Mouse (Mus musculus) embryonic facial prominence, embryonic 13.5 days (tissue): ENCODE results near the gene Fam171b. TPM values are rescaled to one million over a fixed set of nuclear protein-coding genes. Genes with fewer than 3 reads are reported as not detected.
A peak's percentile ranks its signal among the peaks of the same experiment; 100 is the strongest.

ENCODE experiments used
- ATAC-seq: fragments of 200-750 bp; cut with Nextera tagmentation; 2 replicates; pipeline ENCODE4 v1.8.0; 2017; ENCODE audit warnings: low read depth; ENCODE audit not compliant: insufficient number of reproducible peaks, insufficient read depth, low FRiP score, low TSS enrichment
- H3K27ac ChIP-seq: fragments of 300-500 bp; sonication (generic); 2 replicates; pipeline ENCODE4 v1.5.1; 2015; ENCODE audit warnings: moderate library complexity, mild to moderate bottlenecking, inconsistent platforms
- H3K27me3 ChIP-seq: fragments of 300-500 bp; sonication (generic); 2 replicates; pipeline ENCODE4 v1.6.1; 2015; ENCODE audit warnings: mild to moderate bottlenecking, inconsistent platforms
- H3K36me3 ChIP-seq: fragments of 300-500 bp; sonication (generic); 2 replicates; pipeline ENCODE4 v1.6.1; 2015; ENCODE audit warnings: mild to moderate bottlenecking, inconsistent platforms
- H3K4me1 ChIP-seq: fragments of 300-500 bp; sonication (generic); 2 replicates; pipeline ENCODE4 v1.6.1; 2015; ENCODE audit warnings: inconsistent platforms
- H3K4me2 ChIP-seq: fragments of 300-500 bp; sonication (generic); 2 replicates; pipeline ENCODE4 v1.6.1; 2015; ENCODE audit warnings: moderate library complexity, mild to moderate bottlenecking, inconsistent platforms
- H3K4me3 ChIP-seq: fragments of 300-500 bp; sonication (generic); 2 replicates; pipeline ENCODE4 v1.5.1; 2015; ENCODE audit warnings: mild to moderate bottlenecking, inconsistent platforms
- H3K9ac ChIP-seq: fragments of 300-500 bp; sonication (generic); 2 replicates; pipeline ENCODE4 v1.6.1; 2015; ENCODE audit warnings: mild to moderate bottlenecking, inconsistent platforms
- H3K9me3 ChIP-seq: fragments of 300-500 bp; sonication (generic); 2 replicates; pipeline ENCODE4 v1.6.1; 2016; ENCODE audit warnings: inconsistent platforms
- WGBS: fragments of 180-500 bp; shearing (Covaris S2); methylation state at CpG from one replicate; pipeline ENCODE4 v1.1.7; 2015; ENCODE audit warnings: mixed read lengths; 5-methylcytosine and 5-hydroxymethylcytosine counted together
- polyA plus RNA-seq: library from polyadenylated mRNA; unstranded; fragments of >200 nt; fragmentation: Nextera tagmentation; extraction: Ambion mirVana; gene quantifications from 2 replicates; pipeline ENCODE4 v1.2.1, GENCODE M21; 2015

Fam171b gene
- 15.2 and 16.9 TPM in 2 replicates for polyA plus RNA-seq

- peak within 1 kb of the TSS; percentile 78 for H3K4me2 ChIP-seq
- H3K4me3 ChIP-seq: peak within 1 kb of the TSS; percentile 67
- no peaks in the 10 kb centered on the region for H3K27me3 ChIP-seq
- peak within 1 kb of the TSS; percentile 83 for H3K9ac ChIP-seq
- peak; percentile 92 for ATAC-seq
- WGBS: 0% methylated on average over 57 of the region's 63 CpGs
- H3K36me3 ChIP-seq: no peaks in the 10 kb centered on the region
- H3K4me1 ChIP-seq: peaks cover 13% of the 10 kb centered on the region
- peak within 1 kb of the TSS; percentile 61 for H3K27ac ChIP-seq
- no peaks in the 10 kb centered on the region for H3K9me3 ChIP-seq
These were observed at the start of gene Fam171b for GRCm38 (mm10) chr2:83812483-83813272. Gene Fam171b (plus strand): TSS chr2:83812636.

DNA sequence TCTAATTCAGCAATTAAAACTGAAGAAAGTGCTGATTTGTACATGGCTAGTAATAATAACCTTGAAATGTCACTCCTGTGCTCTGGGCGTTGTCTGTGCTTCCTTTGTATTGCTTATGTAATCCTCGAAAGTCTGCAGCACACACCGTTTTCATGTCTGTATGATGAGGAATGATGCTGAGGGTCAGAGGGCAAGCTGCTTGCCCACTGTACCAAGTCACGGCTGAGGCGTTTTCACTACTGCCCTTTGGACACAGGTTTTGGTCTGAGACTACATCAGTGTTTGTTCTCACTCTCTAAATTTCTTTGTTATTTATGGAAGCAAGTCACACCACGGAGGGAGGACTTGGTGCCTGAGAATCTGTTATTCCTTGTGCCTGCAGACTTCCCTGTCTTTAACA is 46.4 kb upstream of the Fam171b start:
- H3K4me3 ChIP-seq: no peak overlapping the region
- H3K27me3 ChIP-seq: no peaks in the 10 kb centered on the region
- WGBS: 82% methylated on average over 6 of the region's 6 CpGs
- no peaks in the 10 kb centered on the region for H3K4me1 ChIP-seq
- no peak for ATAC-seq
- no peaks in the 10 kb centered on the region for H3K9me3 ChIP-seq
- no peak overlapping the region for H3K4me2 ChIP-seq
- no peak overlapping the region for H3K9ac ChIP-seq
- peaks cover 35% of the 10 kb centered on the region for H3K36me3 ChIP-seq
- no peak overlapping the region for H3K27ac ChIP-seq

GRCm38 (mm10) chr2:83766878-83767277 is 45.6 kb upstream of the Fam171b start:
- Histone ChIP-seq H3K27me3 (no peaks in the 10 kb centered on the region), H3K4me2 (no peak overlapping the region), H3K9me3 (no peaks in the 10 kb centered on the region), H3K36me3 (peaks cover 36% of the 10 kb centered on the region), H3K4me1 (no peaks in the 10 kb centered on the region), H3K9ac (no peak overlapping the region), H3K4me3 (no peak overlapping the region), H3K27ac (no peak overlapping the region)
- ATAC-seq: no peak
- WGBS: 76% methylated on average over 1 of the region's 1 CpGs

DNA sequence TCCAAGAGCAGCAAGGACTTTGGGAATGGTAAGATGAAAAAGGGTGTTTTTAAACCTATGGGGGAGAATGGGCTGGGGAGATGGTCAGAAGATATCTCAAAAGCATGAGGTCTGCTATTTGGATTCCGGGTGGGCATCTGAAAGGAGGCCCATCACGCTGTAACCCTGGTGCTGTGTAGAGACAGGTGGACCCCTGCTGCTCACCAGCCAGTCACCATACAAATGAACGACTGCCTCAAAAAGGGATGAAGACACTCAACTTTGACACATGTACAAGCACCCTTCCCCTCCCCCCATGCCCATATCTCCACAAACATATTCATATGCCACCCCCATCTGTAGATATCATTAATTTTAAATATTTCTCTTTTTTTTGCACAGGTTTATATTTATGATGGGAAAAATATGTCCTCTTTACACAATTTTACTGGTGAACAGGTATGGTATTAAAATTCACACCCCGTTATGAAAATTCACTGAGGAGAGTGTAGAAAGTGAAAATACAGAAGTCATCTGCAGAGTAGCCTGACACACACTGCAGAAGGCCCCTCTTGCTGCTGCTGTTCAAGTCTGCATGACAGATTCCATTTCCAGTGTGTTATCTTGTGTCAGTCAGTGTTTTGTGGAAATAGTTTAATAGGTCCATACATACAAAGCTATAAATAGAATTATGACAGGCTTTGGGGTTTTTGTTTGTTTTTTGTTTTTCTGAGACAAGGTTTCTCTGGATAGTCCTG is 44.0 kb upstream of the Fam171b start:
- Histone ChIP-seq H3K27ac (no peak overlapping the region), H3K4me3 (no peak overlapping the region), H3K9ac (no peak overlapping the region), H3K4me2 (no peak overlapping the region), H3K27me3 (no peaks in the 10 kb centered on the region), H3K4me1 (no peaks in the 10 kb centered on the region), H3K36me3 (peaks cover 52% of the 10 kb centered on the region), H3K9me3 (no peaks in the 10 kb centered on the region)
- no peak for ATAC-seq
- 86% methylated on average over 4 of the region's 4 CpGs for WGBS

DNA sequence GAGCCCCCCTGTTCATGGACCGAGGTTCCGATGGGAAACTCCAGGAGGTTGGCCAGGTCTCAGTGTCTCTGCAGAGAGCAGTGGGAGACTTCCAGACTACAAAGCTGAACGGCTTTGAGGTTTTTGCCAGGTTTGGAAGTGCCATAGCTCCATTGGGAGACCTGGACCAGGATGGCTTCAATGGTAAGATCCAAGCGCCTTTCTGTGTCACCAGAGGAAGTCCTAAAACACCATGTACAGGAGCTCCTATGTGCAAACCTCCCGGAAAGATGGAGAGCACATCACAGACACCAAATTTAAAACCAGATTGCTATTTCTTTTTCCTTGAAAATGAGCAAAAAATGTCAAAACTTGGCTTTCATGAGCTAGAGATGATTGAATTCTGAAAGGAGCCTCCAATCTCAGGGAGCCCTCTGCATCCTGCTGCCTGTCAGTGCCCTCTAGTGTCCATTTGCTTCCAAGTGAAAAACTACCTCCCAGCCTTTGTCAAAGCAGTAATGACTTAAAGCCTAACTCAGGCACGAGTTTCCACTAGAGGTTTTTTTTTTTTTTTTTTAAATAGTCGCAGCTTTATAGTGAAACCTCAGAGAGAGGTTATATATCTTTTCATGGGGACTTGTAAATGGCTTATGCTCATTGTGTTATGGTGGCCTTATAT is 41.2 kb upstream of the Fam171b start:
- H3K9ac ChIP-seq: no peak overlapping the region
- no peaks in the 10 kb centered on the region for H3K9me3 ChIP-seq
- peaks cover 66% of the 10 kb centered on the region for H3K36me3 ChIP-seq
- no peaks in the 10 kb centered on the region for H3K27me3 ChIP-seq
- WGBS: 57% methylated on average over 7 of the region's 7 CpGs
- no peak overlapping the region for H3K4me3 ChIP-seq
- H3K27ac ChIP-seq: no peak overlapping the region
- H3K4me2 ChIP-seq: no peak overlapping the region
- no peaks in the 10 kb centered on the region for H3K4me1 ChIP-seq
- no peak for ATAC-seq

DNA sequence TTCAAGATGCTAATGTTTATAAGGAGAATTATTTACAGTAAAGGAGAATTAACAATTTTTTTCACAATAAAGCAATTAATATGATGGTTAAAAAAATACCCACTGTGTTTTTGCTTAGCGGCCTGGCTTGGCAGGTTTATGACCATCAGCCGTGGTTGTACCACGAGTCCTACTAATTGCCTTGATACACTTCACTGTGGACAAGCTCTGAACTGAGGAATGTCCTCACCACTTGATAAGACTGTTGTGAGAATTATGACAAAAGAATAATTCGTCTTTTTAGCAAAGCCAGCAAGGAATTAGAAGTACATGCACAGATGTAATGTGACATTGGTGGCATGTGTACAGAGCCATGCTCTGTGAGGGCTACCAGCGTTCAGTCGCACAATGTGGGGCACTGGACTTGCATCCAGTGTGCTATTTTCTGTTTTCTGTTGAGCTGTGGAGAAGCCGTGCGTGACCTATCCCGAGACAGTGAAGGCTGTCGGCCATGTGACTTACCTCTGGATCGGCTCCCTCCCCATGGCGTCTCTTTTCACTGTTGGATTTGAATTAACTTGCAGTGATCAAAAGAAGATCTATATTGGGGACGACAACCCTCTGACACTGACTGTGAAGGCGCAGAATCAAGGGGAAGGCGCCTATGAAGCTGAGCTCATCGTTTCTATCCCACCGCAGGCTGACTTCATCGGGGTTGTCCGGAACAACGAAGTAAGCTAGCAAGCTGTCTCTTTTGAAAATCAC is 20.9 kb upstream of the Fam171b start:
- Histone ChIP-seq H3K9me3 (no peaks in the 10 kb centered on the region), H3K27me3 (no peaks in the 10 kb centered on the region), H3K36me3 (peaks cover 60% of the 10 kb centered on the region), H3K4me3 (no peak overlapping the region), H3K27ac (no peak overlapping the region), H3K4me1 (no peaks in the 10 kb centered on the region), H3K9ac (no peak overlapping the region), H3K4me2 (no peak overlapping the region)
- 89% methylated on average over 20 of the region's 20 CpGs for WGBS
- no peak for ATAC-seq

GRCm38 (mm10) chr2:83792102-83792501 is 20.3 kb upstream of the Fam171b start:
- no peaks in the 10 kb centered on the region for H3K4me1 ChIP-seq
- H3K36me3 ChIP-seq: peaks cover 66% of the 10 kb centered on the region
- no peak for ATAC-seq
- 87% methylated on average over 4 of the region's 4 CpGs for WGBS
- H3K9me3 ChIP-seq: no peaks in the 10 kb centered on the region
- no peaks in the 10 kb centered on the region for H3K27me3 ChIP-seq
- no peak overlapping the region for H3K27ac ChIP-seq
- H3K4me3 ChIP-seq: no peak overlapping the region
- H3K9ac ChIP-seq: no peak overlapping the region
- no peak overlapping the region for H3K4me2 ChIP-seq

- Histone ChIP-seq H3K27ac (no peak overlapping the region), H3K36me3 (peaks cover 76% of the 10 kb centered on the region), H3K9ac (no peak overlapping the region), H3K9me3 (no peaks in the 10 kb centered on the region), H3K4me3 (no peak overlapping the region), H3K4me2 (no peak overlapping the region), H3K27me3 (no peaks in the 10 kb centered on the region), H3K4me1 (no peaks in the 10 kb centered on the region)
- WGBS: 84% methylated on average over 4 of the region's 4 CpGs
- no peak for ATAC-seq
These were observed 16.7 kb upstream of the Fam171b start for GRCm38 (mm10) chr2:83795766-83796165.

- Histone ChIP-seq H3K4me1 (no peaks in the 10 kb centered on the region), H3K27me3 (no peaks in the 10 kb centered on the region), H3K4me2 (no peak overlapping the region), H3K36me3 (peaks cover 80% of the 10 kb centered on the region), H3K9me3 (no peaks in the 10 kb centered on the region), H3K4me3 (no peak overlapping the region), H3K9ac (no peak overlapping the region), H3K27ac (no peak overlapping the region)
- 59% methylated on average over 9 of the region's 9 CpGs for WGBS
- ATAC-seq: no peak
These were observed 14.4 kb upstream of the Fam171b start for GRCm38 (mm10) chr2:83797902-83798497.

- Histone ChIP-seq H3K27ac (no peak overlapping the region), H3K9ac (peak overlapping the region; percentile 83), H3K36me3 (no peaks in the 10 kb centered on the region), H3K4me2 (peak overlapping the region; percentile 78), H3K4me1 (peaks cover 13% of the 10 kb centered on the region), H3K9me3 (no peaks in the 10 kb centered on the region), H3K4me3 (peak overlapping the region; percentile 67), H3K27me3 (no peaks in the 10 kb centered on the region)
- no peak for ATAC-seq
- 16% methylated on average over 9 of the region's 10 CpGs for WGBS
These were observed 947 bp downstream of the Fam171b start for GRCm38 (mm10) chr2:83813273-83813892.
